Mouse (Mus musculus) ES-Bruce4 (cell line): ENCODE data around the gene Pola2. TPM values are rescaled to one million over a fixed set of nuclear protein-coding genes. Genes with fewer than 3 reads are reported as not detected.

Source experiments
- H3K27ac ChIP-seq: 2 replicates; pipeline ENCODE4 v1.5.1; 2012; ENCODE audit warnings: low read length, inconsistent platforms; ENCODE audit not compliant: insufficient read depth
- H3K27me3 ChIP-seq: 2 replicates; pipeline ENCODE4 v1.6.1; 2012; ENCODE audit warnings: mild to moderate bottlenecking, low read length, inconsistent platforms; ENCODE audit not compliant: control insufficient read depth, poor library complexity, insufficient read depth, severe bottlenecking
- H3K36me3 ChIP-seq: 2 replicates; pipeline ENCODE4 v1.6.1; 2012; ENCODE audit warnings: inconsistent platforms, mild to moderate bottlenecking, low read length, moderate library complexity; ENCODE audit not compliant: control insufficient read depth, poor library complexity, insufficient read depth, severe bottlenecking
- H3K4me1 ChIP-seq: one replicate; pipeline ENCODE4 v1.8.1; 2011; ENCODE audit warnings: low read length; ENCODE audit not compliant: control insufficient read depth, insufficient read depth
- H3K4me3 ChIP-seq: 2 replicates; pipeline ENCODE4 v1.5.1; 2011; ENCODE audit warnings: low read depth, mild to moderate bottlenecking, low read length
- H3K9ac ChIP-seq: 2 replicates; pipeline ENCODE4 v1.6.1; 2012; ENCODE audit warnings: low read depth, mild to moderate bottlenecking, inconsistent platforms; ENCODE audit not compliant: poor library complexity, severe bottlenecking
- H3K9me3 ChIP-seq: replicated peaks from 2 replicates; pipeline ENCODE4 v1.6.1; 2012; ENCODE audit warnings: mild to moderate bottlenecking, low read length, inconsistent platforms; ENCODE audit not compliant: control insufficient read depth, poor library complexity, insufficient read depth, severe bottlenecking
- CTCF ChIP-seq: IDR thresholded peaks from one replicate; pipeline ENCODE4 v1.8.1; 2011; ENCODE audit warnings: low read depth, low read length
- EP300 ChIP-seq: IDR thresholded peaks from 2 replicates; pipeline ENCODE4 v1.6.1; 2011; ENCODE audit warnings: low read depth, low read length; ENCODE audit not compliant: insufficient read depth
- POLR2A ChIP-seq: IDR thresholded peaks from one replicate; pipeline ENCODE4 v1.8.1; 2011; ENCODE audit warnings: low read length; ENCODE audit not compliant: insufficient read depth
- polyA plus RNA-seq: library from polyadenylated mRNA; stranded (reverse); fragments of >200 nt; gene quantifications from 2 replicates; pipeline ENCODE4 v1.2.4, GENCODE M21; 2011; ENCODE audit warnings: low read depth; ENCODE audit not compliant: missing spikeins, insufficient read depth, insufficient read length

Gene Pola2
- polyA plus RNA-seq, 1 experiment: 95.9 TPM

DNA sequence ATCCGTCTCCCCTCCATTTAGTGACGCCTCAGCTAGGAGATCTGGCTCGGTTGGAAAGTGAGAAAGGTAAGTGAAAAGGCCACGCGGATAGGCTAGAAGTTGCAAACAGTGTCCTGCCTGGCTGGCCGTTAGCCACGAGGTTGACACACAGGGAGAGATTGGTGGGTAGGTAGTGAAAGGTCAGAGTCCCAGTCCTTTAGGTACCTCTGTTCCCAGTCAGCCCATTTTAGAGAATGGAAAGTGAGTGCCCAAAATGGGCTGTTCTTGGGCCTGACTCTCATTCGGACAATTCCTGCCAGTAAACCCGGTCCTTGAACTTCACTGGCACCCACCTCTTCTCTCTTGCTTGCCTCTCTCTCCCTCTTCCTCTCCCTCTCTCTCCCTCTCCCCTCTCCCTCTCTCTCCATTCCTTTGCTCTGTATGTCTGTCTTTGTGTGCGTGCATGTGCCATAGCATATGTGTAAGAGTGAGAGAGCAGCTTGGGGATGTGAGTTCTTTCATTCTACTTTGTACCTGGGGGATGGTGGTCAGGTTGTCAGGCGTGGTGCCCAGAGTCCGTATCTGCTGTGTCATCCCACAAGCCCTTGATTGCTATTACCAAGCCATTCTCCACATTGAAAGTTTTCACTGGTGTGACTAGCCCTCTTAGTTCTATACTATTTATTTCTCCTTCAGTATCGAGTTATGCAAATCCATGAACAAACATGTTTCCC, 50.8 kb downstream of the Pola2 start, which contains the start of gene Dpf2:
TSS of gene Dpf2 (minus strand) at position 4 of the 713 bp plus-strand sequence.
- Histone ChIP-seq H3K27me3 (no peaks in the 10 kb centered on the region), H3K27ac (peak within 1 kb of the TSS; percentile 24; the same call in 1 of the 2 replicates), H3K36me3 (0 out of 2 replicates have a peak, but pooled peaks cover 2% of the 10 kb centered on the region), H3K4me3 (peak within 1 kb of the TSS; percentile 82), H3K9me3 (no peaks in the 10 kb centered on the region), H3K4me1 (peaks cover 2% of the 10 kb centered on the region), H3K9ac (peak within 1 kb of the TSS; percentile 90)
- TF ChIP-seq CTCF (no peak), EP300 (no peak), POLR2A (no peak)

DNA sequence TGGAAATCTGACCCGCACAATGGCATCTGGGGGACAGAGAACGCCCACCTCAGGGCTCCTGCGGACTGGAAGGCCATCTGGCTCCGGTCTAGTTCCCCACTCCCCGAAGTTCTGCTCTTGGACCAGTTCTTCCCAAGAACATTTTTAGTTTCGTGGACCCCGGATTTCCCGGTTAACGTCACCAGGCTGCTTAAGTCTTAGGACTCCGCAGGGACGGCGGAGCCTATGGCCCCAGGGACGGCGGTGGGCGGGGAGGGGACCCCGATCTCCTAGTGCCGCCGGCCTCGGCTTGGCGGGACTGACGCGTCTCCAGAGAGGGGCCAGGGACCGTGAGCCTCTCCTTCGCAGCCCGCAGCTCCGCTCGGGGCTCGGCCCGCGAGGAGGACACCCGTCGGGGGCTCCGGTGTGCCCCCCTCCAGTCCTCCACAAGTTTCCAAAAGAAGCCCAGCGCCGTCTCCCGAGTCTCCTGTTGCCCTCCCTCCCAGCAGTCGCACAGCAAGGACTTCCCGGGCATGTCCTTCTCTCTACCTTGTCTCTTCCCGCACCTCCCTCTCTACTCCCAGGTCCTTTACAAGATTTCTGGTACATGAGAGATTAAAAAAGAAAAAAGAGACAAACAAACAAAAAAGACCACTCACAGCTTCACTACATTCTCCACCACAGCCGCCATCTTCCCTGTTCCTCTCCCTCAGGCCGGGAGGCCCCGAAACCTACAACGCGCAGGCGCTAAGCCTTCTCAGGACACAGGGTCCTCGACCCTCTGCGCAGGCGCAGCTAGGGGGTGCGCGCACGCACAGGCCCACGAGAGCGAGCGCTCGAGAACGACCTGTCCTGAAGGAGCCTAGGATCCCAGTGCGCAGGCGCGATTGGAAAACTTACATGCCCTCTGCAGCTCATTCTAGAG, 51.6 kb downstream of the Pola2 start:
- Histone ChIP-seq H3K27me3 (no peaks in the 10 kb centered on the region), H3K9ac (peak overlapping the region; percentile 90), H3K4me3 (peak overlapping the region; percentile 82), H3K27ac (no peak overlapping the region), H3K4me1 (peaks cover 2% of the 10 kb centered on the region), H3K9me3 (no peaks in the 10 kb centered on the region), H3K36me3 (0 out of 2 replicates have a peak, but pooled peaks cover 2% of the 10 kb centered on the region)
- TF ChIP-seq CTCF (no peak), EP300 (no peak), POLR2A (peak; percentile 89)

DNA sequence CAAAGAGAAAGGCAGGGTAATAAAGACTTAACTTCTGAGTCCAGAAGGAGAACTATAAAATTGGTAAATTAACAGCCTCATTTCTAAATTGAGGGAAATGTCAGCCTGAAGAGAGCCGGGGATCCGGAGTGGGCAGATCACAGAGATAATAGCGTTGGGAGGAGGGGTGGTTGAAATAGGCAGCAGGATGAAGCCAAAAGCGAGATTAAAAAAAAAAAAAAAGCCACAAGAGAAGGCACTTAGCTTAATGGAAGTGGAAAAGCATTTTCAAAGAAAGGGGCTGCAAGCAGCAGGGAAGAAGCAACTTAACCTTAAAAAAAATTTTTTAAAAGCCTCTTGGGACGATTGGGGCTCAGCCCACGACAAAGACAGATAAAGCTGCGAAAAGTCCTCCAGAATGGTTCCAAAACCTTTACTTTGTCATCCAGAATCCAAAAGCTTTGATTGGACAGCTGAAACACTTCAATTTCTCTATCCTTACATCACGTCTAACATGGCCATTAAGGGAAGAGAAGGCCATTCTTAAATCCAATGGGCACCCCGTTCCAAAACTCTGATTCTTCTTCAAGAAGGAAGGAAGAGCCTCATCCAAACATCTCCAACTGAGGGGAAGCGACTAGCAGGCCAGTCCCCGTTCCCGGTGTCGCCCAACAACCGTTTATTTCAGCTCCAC, 52.4 kb downstream of the Pola2 start:
- peak overlapping the region; percentile 90 for H3K9ac ChIP-seq
- peaks cover 2% of the 10 kb centered on the region for H3K4me1 ChIP-seq
- no peak overlapping the region for H3K27ac ChIP-seq
- H3K9me3 ChIP-seq: no peaks in the 10 kb centered on the region
- H3K4me3 ChIP-seq: peak overlapping the region; percentile 82
- no peaks in the 10 kb centered on the region for H3K27me3 ChIP-seq
- no peak for TF ChIP-seq CTCF
- no peak for TF ChIP-seq POLR2A
- no peak for TF ChIP-seq EP300
- H3K36me3 ChIP-seq: peaks cover 3% of the 10 kb centered on the region

DNA sequence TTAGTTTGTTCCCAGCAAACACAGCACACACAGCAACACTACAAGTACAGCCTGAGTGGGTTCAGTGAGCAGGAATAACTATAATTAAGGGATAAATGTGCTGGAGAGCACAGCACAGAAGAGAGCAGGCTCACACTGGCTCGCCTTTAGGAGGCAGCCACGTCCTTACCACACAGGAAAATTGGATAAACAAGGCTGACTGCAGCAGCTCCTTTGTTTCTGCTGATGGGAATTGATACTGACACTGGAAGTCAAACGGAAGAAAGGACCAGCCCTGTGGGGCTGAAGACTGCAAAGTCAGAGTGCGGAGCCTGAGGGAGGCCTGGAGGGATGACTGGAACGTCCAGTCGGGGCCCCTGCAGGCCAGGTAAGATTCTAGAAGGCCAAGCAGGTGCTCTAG, 53.8 kb downstream of the Pola2 start:
- TF ChIP-seq EP300 (no peak), POLR2A (no peak), CTCF (no peak)
- H3K9me3 ChIP-seq: no peaks in the 10 kb centered on the region
- H3K4me1 ChIP-seq: peaks cover 2% of the 10 kb centered on the region
- H3K27ac ChIP-seq: no peak overlapping the region
- no peak overlapping the region for H3K9ac ChIP-seq
- H3K36me3 ChIP-seq: peaks cover 16% of the 10 kb centered on the region
- no peaks in the 10 kb centered on the region for H3K27me3 ChIP-seq
- no peak overlapping the region for H3K4me3 ChIP-seq

DNA sequence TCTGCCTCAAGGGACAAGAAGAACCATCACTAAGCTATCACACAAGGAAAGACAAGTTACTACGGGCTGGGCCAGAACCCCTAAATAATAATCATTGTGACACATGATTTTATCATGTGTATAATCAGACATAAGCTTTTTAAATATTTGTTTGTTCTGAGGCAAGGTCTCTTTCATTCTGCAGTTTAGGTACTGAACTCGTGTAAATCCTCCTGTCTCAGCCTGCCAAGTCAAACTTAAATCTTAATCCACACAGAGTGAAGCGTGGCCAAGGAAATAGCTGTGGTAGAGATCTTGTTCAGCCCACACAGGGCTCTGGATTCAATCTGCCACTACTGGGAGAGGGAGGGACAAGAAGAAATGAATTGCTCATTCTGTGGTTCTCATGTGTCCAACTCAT, 56.7 kb downstream of the Pola2 start:
- TF ChIP-seq CTCF: no peak
- no peak for TF ChIP-seq POLR2A
- TF ChIP-seq EP300: no peak
- Histone ChIP-seq H3K4me1 (peaks cover 2% of the 10 kb centered on the region), H3K9ac (no peak overlapping the region), H3K36me3 (peaks cover 27% of the 10 kb centered on the region), H3K4me3 (no peak overlapping the region), H3K27me3 (no peaks in the 10 kb centered on the region), H3K9me3 (no peaks in the 10 kb centered on the region), H3K27ac (no peak overlapping the region)

DNA sequence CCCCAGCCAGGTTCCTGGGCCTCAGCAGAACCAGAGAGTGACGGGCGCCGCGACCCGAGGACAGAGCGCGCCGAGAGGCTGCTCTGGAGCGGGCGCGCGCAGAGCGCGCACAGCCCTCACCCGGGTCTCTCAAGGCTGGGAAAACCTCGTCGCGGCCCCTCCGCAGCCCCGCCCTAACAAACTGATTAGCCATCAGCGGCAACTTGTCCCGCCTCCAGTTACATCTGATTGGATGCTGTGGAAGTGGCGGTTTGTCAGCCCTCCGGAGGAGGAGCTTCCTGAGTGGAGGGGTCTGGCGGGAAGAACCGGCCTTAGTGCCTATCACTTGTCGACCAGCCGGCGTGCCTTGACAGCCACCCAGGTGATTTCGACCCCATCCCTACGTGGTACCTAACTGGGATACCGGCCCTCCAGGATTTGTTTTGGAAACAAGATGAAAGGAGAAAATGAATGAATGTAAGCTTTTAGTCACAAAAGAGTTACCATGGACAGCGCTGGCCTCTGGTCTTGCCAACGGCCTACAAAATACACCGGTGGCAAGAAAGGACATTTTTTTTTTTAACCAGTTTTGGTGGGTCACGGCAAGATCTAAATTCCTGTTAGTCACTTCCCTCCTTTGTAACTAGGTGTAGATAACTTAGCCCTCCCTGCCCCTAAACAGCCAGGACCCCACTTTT, 69.9 kb downstream of the Pola2 start, which contains the start of gene Tigd3:
TSS of gene Tigd3 (minus strand) at position 148 of the 677 bp plus-strand sequence.
- H3K27me3 ChIP-seq: no peaks in the 10 kb centered on the region
- peak within 1 kb of the TSS; percentile 90 for H3K4me3 ChIP-seq
- H3K9me3 ChIP-seq: no peaks in the 10 kb centered on the region
- no peaks in the 10 kb centered on the region for H3K4me1 ChIP-seq
- H3K36me3 ChIP-seq: peaks cover 5% of the 10 kb centered on the region; the same call in 1 of the 2 replicates
- H3K9ac ChIP-seq: peak within 1 kb of the TSS; percentile 79
- no peak within 1 kb of the TSS for H3K27ac ChIP-seq
- no peak for TF ChIP-seq EP300
- peak; percentile 50 for TF ChIP-seq POLR2A
- TF ChIP-seq CTCF: no peak
